Mouse (Mus musculus): Measurements from ENCODE around the gene Fgf9. TPM values are rescaled to one million over a fixed set of nuclear protein-coding genes. Genes with fewer than 3 reads are reported as not detected.

The Fgf9 gene
- polyA plus RNA-seq (2015; fragmentation: Nextera tagmentation; extraction: Ambion mirVana), result 15.6 and 16.4 TPM in 2 replicates

- 2% methylated on average over 29 of the region's 33 CpGs for WGBS
- peak within 1 kb of the TSS; percentile 56; the same call in 1 of the 2 replicates for H3K27ac ChIP-seq
These were observed at the start of gene Fgf9 for GRCm38 (mm10) chr14:58070481-58071119. Gene Fgf9, plus strand, starts transcription at chr14:58070547.

DNA sequence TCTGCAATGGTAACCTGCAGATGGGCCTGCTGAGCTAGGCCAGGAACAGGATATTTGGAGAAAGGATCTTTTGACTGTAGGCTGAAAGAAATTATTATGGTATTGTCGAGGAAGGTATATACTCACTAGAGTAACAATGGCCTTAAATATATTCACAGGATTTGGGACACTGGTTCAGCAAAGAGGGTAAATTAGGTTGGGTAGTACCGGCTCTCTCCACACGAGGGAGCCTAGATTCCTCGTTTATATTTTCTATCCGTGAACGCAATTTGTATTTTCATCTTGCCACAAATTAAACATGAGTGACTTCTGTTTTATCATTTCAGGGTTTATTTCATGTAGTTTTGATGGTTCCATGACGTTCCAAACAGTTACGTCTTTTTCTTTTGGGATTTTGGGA is 35.8 kb upstream of the Fgf9 start:
- Histone ChIP-seq H3K36me3 (no peaks in the 10 kb centered on the region), H3K27me3 (peaks cover 9% of the 10 kb centered on the region; the same call in 1 of the 2 replicates), H3K27ac (no peak overlapping the region), H3K9me3 (no peaks in the 10 kb centered on the region), H3K4me3 (no peak overlapping the region), H3K4me1 (replicated peaks) (no peaks in the 10 kb centered on the region), H3K9ac (no peak overlapping the region), H3K4me2 (no peak overlapping the region)
- no peak for ATAC-seq (ENCODE audit: low FRiP score)
- 12% methylated on average over 8 of the region's 8 CpGs for WGBS

More at GRCm38 (mm10) chr14:58070481-58071119, at the start of gene Fgf9:
- Histone ChIP-seq H3K9me3 (no peaks in the 10 kb centered on the region), H3K9ac (peak within 1 kb of the TSS; percentile 75), H3K4me3 (peak within 1 kb of the TSS; percentile 66), H3K36me3 (no peaks in the 10 kb centered on the region), H3K4me1 (replicated peaks) (peaks cover 47% of the 10 kb centered on the region), H3K4me2 (peak within 1 kb of the TSS; percentile 83), H3K27me3 (peaks cover 43% of the 10 kb centered on the region)
- ATAC-seq (ENCODE audit: low FRiP score), result no peak

DNA sequence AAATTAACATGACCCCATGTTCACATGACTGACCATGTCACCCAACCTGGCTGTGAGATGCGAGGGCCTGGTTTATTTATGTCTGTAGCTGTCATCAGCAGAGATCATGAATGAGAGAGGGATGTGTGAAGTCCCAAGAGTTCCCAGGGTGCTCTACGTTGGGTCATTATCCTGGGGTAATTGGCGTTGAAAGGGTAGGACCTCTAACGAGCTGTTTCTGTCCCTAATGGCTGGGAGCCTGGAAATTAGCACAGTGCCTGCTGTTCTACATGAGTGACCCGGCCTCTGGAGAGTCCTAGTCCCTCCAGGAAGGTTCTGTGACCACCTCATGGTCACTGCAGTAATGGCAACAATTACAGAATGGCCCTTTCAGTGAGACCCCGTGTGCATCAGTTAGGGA is 34.2 kb upstream of the Fgf9 start:
- Histone ChIP-seq H3K4me1 (replicated peaks) (no peaks in the 10 kb centered on the region), H3K36me3 (no peaks in the 10 kb centered on the region), H3K4me3 (no peak overlapping the region), H3K27ac (no peak overlapping the region), H3K27me3 (peaks cover 9% of the 10 kb centered on the region; the same call in 1 of the 2 replicates), H3K4me2 (no peak overlapping the region), H3K9ac (no peak overlapping the region), H3K9me3 (no peaks in the 10 kb centered on the region)
- ATAC-seq (ENCODE audit: low FRiP score), result no peak
- 28% methylated on average over 6 of the region's 6 CpGs for WGBS

DNA sequence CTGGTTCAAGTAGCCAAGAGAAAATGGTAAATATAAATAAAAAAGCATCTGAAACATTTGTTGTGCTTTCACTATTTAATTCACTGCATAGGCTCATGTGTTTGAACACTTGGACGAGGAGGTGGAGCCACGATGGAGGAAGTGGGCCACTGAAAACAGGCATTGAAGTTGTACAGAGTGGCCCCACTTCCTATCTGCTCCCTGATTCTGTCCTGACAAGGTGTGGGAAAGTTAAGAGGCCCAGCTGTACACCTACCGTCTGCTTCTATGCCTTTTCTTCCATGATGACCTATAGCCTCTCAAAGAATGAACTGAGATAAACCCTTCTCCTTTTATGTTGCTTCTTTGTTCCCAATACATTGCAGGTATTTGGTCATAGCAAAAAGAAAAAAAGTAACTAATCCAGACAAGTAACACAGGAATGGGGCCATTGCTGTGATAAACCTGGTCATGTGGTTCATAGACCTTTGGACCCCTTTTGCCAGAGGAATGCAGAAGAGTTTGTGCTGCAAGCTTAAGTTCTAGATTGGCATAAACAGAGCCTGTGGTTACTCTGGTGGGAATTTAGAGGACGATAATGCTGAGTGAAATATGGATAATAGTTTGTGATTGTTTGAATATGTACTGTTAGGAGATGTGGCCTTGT is 23.6 kb upstream of the Fgf9 start:
- no peak for ATAC-seq (ENCODE audit: low FRiP score)
- no peaks in the 10 kb centered on the region for H3K27me3 ChIP-seq
- no peak overlapping the region for H3K4me2 ChIP-seq
- no peak overlapping the region for H3K27ac ChIP-seq
- no peak overlapping the region for H3K4me3 ChIP-seq
- no peak overlapping the region for H3K9ac ChIP-seq
- no peaks in the 10 kb centered on the region for H3K9me3 ChIP-seq
- H3K36me3 ChIP-seq, result no peaks in the 10 kb centered on the region
- WGBS, result 90% methylated on average over 4 of the region's 4 CpGs
- no peaks in the 10 kb centered on the region for H3K4me1 ChIP-seq (replicated peaks)

DNA sequence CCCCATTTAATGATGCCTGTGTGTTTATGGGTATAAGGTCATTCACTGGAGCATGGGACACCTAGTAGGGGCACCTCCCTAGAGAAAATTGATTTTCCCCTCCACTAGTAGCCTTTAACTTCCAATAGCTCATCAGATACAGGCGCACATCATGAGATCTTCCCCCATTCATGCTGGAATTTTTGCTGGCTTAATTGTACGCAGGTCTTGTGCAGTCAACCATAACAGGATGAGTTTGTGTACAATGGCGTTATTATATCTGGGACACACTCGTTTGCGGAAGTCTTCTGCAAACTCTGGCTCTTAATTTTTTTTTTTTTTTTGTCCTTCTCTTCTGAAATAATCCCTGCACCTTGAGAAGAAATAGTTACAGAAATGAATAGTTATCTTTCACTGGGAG is 19.7 kb upstream of the Fgf9 start:
- no peaks in the 10 kb centered on the region for H3K4me1 ChIP-seq (replicated peaks)
- no peak for ATAC-seq (ENCODE audit: low FRiP score)
- 78% methylated on average over 5 of the region's 5 CpGs for WGBS

DNA sequence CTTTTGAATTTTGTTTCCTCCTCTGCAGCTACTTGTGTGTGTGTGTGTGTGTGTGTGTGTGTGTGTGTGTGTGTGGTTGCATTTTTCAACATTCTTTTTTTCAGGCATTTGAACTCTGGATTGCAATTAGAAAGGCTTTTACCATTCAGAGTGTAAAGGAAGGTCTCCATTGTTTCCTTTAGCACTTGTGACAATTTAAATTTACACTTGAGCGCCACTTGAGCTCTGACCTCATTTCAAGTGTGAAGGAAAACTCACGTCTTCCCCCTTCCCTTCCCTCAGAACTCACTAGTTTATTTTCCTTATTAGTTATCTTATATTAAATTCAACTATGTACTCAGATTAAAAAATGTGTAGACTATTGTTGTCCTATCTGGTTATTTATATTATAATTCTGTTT is 2.8 kb upstream of the Fgf9 start:
- H3K4me3 ChIP-seq, result no peak overlapping the region
- 44% methylated on average over 2 of the region's 2 CpGs for WGBS
- H3K9me3 ChIP-seq, result no peaks in the 10 kb centered on the region
- H3K4me1 ChIP-seq (replicated peaks), result peaks cover 23% of the 10 kb centered on the region
- no peak overlapping the region for H3K9ac ChIP-seq
- H3K27ac ChIP-seq, result no peak overlapping the region
- H3K27me3 ChIP-seq, result peaks cover 18% of the 10 kb centered on the region
- no peak overlapping the region for H3K4me2 ChIP-seq
- no peak for ATAC-seq (ENCODE audit: low FRiP score)
- no peaks in the 10 kb centered on the region for H3K36me3 ChIP-seq

More for the DNA sequence above, 19.7 kb upstream of the Fgf9 start:
- Histone ChIP-seq H3K9me3 (no peaks in the 10 kb centered on the region), H3K4me3 (no peak overlapping the region), H3K36me3 (no peaks in the 10 kb centered on the region), H3K27ac (no peak overlapping the region), H3K27me3 (no peaks in the 10 kb centered on the region), H3K4me2 (no peak overlapping the region), H3K9ac (no peak overlapping the region)

GRCm38 (mm10) chr14:58068641-58069040 is 1.7 kb upstream of the Fgf9 start:
- no peaks in the 10 kb centered on the region for H3K36me3 ChIP-seq

DNA sequence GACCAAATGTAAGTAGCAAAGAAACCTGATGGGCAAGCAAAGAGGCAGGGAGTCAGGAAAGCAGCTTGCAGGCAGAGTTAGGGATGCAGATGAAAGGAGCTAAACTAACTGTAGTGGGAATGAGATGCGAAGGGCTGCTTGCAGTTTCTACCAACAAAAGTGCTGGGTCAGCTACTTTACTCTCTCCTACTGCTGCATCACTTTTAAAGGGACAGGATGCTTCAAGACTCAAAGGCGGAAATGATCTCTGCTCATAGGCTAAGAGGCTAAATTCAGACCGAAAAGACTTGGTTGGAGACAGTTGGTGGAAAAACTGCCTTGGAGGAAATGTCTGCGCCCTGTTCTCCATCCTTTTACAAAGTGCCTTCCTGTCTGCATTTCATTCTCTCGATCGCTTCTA is 420 bp upstream of the Fgf9 start:
- no peak overlapping the region for H3K27ac ChIP-seq
- peaks cover 38% of the 10 kb centered on the region for H3K27me3 ChIP-seq
- peaks cover 44% of the 10 kb centered on the region for H3K4me1 ChIP-seq (replicated peaks)
- H3K9me3 ChIP-seq, result no peaks in the 10 kb centered on the region
- peak overlapping the region; percentile 75 for H3K9ac ChIP-seq
- peak overlapping the region; percentile 83 for H3K4me2 ChIP-seq
- no peaks in the 10 kb centered on the region for H3K36me3 ChIP-seq
- peak overlapping the region; percentile 66 for H3K4me3 ChIP-seq
- no peak for ATAC-seq (ENCODE audit: low FRiP score)
- 0% methylated on average over 6 of the region's 6 CpGs for WGBS

More at GRCm38 (mm10) chr14:58068641-58069040, 1.7 kb upstream of the Fgf9 start:
- H3K4me1 ChIP-seq (replicated peaks), result peaks cover 32% of the 10 kb centered on the region
- H3K27me3 ChIP-seq, result peaks cover 26% of the 10 kb centered on the region
- no peak overlapping the region for H3K9ac ChIP-seq
- WGBS, result 93% methylated on average over 1 of the region's 1 CpGs
- no peak overlapping the region for H3K27ac ChIP-seq
- ATAC-seq (ENCODE audit: low FRiP score), result no peak
- H3K4me3 ChIP-seq, result no peak overlapping the region
- H3K4me2 ChIP-seq, result no peak overlapping the region
- H3K9me3 ChIP-seq, result no peaks in the 10 kb centered on the region

DNA sequence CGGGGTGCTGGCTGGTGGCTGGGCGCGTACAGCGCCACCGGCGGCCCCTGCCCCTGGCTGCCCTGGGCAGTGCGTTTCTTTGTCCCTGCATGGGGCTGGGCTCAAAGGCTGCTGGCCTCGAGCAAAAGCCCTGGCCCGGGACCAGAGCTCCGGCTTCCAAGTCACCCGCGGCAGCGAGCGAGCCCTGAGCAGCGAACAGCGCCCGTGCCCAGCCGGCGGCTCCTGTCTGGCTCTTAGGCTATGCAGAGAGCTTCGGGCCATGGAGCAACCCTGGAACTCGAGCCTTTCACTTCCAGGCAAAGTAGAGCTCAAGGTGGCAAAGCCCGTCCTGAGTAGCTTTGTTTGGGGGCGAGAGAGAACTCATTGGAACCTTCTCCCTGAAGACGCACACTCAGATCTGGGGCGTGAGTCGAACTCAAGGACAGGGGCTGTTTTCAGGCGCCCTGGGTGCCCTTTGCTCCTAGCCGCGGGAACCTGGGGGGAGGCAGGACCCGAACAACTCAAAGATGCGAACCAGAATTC is 834 bp downstream of the Fgf9 start:
- Histone ChIP-seq H3K4me3 (peak overlapping the region; percentile 66), H3K27me3 (peaks cover 43% of the 10 kb centered on the region), H3K4me1 (replicated peaks) (peaks cover 47% of the 10 kb centered on the region), H3K4me2 (peak overlapping the region; percentile 83), H3K27ac (peak overlapping the region; percentile 56; the same call in 1 of the 2 replicates), H3K9ac (peak overlapping the region; percentile 75), H3K36me3 (no peaks in the 10 kb centered on the region), H3K9me3 (no peaks in the 10 kb centered on the region)
- no peak for ATAC-seq (ENCODE audit: low FRiP score)
- under 1% methylated on average over 31 of the region's 31 CpGs for WGBS

DNA sequence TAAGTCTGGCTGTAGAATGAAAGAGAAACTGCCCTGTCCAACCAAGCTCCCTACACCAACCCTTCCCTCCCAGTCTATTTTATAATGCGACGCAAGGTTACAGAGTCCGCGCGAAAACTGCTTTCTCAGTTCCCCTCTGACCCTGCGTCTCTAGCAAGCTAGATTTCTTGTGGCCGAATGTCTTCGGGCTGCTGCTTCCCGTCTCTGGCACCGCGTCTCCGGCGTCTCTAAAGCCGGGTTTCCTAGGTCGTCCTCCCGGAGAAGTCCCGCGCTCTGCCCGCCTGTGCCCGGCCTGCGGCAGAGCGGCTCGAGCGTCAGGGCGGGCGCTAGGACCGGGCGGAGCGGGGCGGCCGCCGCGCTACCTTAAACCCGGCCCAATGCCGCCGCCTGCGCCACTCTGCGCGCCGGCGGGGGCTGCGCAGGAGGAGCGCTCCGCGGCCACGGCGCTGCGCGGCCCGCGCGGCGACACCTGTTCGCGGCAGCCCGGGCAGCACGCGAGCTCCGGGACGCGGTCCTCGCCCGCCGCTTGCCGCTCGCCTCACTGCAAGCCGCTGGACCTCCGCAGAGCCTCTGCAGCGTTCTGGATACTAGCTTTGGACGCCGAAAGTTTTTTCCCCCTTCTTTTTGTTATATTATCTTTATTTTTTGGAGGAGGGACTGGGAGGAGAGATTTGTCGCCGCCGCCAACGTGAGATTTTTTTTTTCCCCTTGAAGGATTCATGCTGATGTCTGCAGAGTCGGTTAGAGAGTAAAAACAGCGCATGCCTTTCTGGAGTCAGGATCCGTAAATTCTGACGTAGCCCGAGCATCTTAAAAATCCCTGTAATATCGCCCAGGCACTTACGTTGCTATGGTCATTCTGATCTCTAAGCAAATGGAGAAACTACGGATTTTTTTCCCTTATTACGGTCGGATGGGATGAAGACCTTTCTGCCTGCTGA is 1.8 kb downstream of the Fgf9 start:
- peak; percentile 75 for ATAC-seq (ENCODE audit: low FRiP score)
- peaks cover 51% of the 10 kb centered on the region for H3K27me3 ChIP-seq
- H3K9me3 ChIP-seq, result no peaks in the 10 kb centered on the region
- H3K36me3 ChIP-seq, result no peaks in the 10 kb centered on the region
- under 1% methylated on average over 85 of the region's 85 CpGs for WGBS
- H3K27ac ChIP-seq, result peak overlapping the region; percentile 19; the same call in 1 of the 2 replicates
- H3K9ac ChIP-seq, result peak overlapping the region; percentile 60
- peak overlapping the region; percentile 66 for H3K4me3 ChIP-seq
- peaks cover 53% of the 10 kb centered on the region for H3K4me1 ChIP-seq (replicated peaks)
- H3K4me2 ChIP-seq, result peak overlapping the region; percentile 83

DNA sequence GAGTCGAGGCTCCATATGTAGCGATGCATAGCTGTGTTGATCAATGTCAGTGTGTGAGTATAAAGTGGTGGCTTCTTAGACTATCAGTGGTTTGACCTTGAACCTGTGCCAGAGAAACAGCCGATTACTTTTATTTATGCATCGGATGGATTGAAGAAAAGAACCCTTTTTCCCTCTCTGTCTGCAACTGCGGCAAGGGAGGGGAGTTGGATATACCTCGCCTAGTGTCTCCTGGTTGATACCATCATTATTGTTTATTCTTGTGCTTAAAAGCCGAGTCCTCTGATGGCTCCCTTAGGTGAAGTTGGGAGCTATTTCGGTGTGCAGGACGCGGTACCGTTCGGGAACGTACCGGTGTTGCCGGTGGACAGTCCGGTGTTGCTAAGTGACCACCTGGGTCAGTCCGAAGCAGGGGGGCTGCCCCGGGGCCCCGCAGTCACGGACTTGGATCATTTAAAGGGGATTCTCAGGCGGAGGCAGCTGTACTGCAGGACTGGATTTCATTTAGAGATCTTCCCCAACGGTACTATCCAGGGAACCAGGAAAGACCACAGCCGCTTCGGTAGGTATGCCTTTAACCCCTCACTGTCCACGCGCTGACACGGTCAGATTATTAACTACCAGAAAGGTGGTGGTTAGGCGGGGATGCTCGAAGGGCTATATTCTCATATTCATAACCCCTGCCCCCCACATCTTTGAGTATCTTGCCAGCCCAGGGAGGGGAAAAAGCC is 2.6 kb downstream of the Fgf9 start:
- Histone ChIP-seq H3K9me3 (no peaks in the 10 kb centered on the region), H3K27ac (no peak overlapping the region), H3K4me2 (peak overlapping the region; percentile 83), H3K9ac (peak overlapping the region; percentile 60), H3K27me3 (peaks cover 59% of the 10 kb centered on the region), H3K4me1 (replicated peaks) (peaks cover 53% of the 10 kb centered on the region), H3K36me3 (no peaks in the 10 kb centered on the region), H3K4me3 (peak overlapping the region; percentile 66)
- under 1% methylated on average over 29 of the region's 29 CpGs for WGBS
- no peak for ATAC-seq (ENCODE audit: low FRiP score)

Data from hindbrain, embryonic 13.5 days (tissue).